Mouse (Mus musculus) megakaryocyte, embryonic 14.5 days (primary cell): ENCODE measurements around the gene Oas2. TPM values are rescaled to one million over a fixed set of nuclear protein-coding genes. Genes with fewer than 3 reads are reported as not detected.
"Not testable (repeated sequence)": the region's sequence is repeated elsewhere in the genome, so short reads cannot be mapped to it uniquely, and the experiment has no call there.

Experiments used
- H3K27me3 ChIP-seq: replicated peaks from 2 replicates; pipeline ENCODE3; 2012; ENCODE audit warnings: inconsistent platforms
- H3K36me3 ChIP-seq: replicated peaks from 2 replicates; pipeline ENCODE3; 2012; ENCODE audit warnings: low read length, inconsistent platforms, mixed read lengths
- H3K4me1 ChIP-seq: 2 replicates; pipeline ENCODE4 v1.6.1; 2012; ENCODE audit warnings: inconsistent platforms
- H3K4me3 ChIP-seq: replicated peaks from 2 replicates; pipeline ENCODE3; 2012; ENCODE audit warnings: moderate library complexity, mild to moderate bottlenecking, inconsistent platforms
- H3K9me3 ChIP-seq: 2 replicates; pipeline ENCODE4 v1.6.1; 2012; ENCODE audit warnings: inconsistent platforms
- FLI1 ChIP-seq: IDR thresholded peaks from 2 replicates; pipeline ENCODE4 v1.6.1; 2012; ENCODE audit warnings: low read length, inconsistent platforms, mixed read lengths
- GATA1 ChIP-seq: IDR thresholded peaks from 3 replicates; pipeline ENCODE4 v1.6.1; 2012; ENCODE audit warnings: mixed read lengths, low read length, inconsistent platforms, borderline replicate concordance
- polyA plus RNA-seq: library from polyadenylated mRNA; stranded (reverse); fragments of >175 nt; gene quantifications from 2 replicates; pipeline ENCODE4 v1.2.3, GENCODE M21; 2012; ENCODE audit warnings: low replicate concordance; ENCODE audit not compliant: insufficient read depth

The Oas2 gene
- polyA plus RNA-seq: 1.00 TPM in 1 of 2 replicates, not detected in the other

DNA sequence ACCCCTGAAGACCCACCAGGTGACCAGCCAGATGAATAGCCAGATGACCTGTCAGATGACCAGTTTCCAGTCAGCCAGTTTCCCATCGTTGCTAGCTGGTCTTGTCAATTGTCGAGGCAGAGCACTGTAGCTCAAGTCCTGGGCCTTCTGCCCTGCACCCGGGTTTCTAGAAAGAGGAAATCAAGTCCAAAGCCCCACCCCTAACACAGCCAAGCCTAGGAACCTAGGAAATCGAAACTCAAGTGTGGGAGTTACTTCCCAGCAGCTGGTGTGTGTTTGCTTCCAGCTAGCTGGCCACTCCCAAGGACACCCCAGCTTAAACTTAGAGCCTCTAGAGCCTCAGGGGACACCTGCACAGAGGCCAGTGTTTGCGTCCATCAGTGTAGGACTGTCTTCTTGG is at the start of gene Oas2:
Oas2 (minus strand) TSS at position 166 of the 400 bp plus-strand sequence.
- H3K27me3 ChIP-seq: peaks cover 66% of the 10 kb centered on the region
- H3K4me3 ChIP-seq: peak within 1 kb of the TSS; percentile 62
- TF ChIP-seq GATA1 (no peak), FLI1 (no peak)
- peaks cover 7% of the 10 kb centered on the region for H3K4me1 ChIP-seq
- peaks cover 3% of the 10 kb centered on the region for H3K36me3 ChIP-seq
- no peaks in the 10 kb centered on the region for H3K9me3 ChIP-seq

- peaks cover 53% of the 10 kb centered on the region for H3K27me3 ChIP-seq
- H3K4me1 ChIP-seq, H3K9me3 ChIP-seq, H3K4me3 ChIP-seq, H3K36me3 ChIP-seq: not testable (repeated sequence)
Observed at GRCm38 (mm10) chr5:120798943-120799342, 49.3 kb upstream of the Oas2 start.

DNA sequence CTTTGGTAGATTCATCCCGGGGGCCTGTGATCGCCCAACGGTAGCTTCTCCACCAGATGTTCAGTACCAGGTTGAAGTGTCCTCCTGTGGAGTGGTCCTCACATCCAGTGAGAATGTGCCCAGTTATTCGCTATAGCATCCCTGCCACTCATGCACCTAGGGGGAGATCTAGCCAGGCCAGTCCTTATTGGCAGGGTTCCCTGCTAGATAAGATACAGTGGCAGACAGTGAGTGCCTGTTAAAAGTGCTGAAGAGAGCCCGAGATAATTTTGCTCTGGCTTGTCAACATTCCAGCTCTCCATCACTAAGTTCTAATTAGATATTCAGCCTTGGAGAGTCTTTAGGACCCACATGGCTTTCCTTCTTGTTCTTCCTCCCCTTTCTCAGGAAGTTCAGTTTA is 48.5 kb upstream of the Oas2 start:
- H3K27me3 ChIP-seq: peaks cover 50% of the 10 kb centered on the region
- not testable (repeated sequence) for H3K9me3 ChIP-seq, H3K4me3 ChIP-seq, H3K36me3 ChIP-seq, H3K4me1 ChIP-seq

DNA sequence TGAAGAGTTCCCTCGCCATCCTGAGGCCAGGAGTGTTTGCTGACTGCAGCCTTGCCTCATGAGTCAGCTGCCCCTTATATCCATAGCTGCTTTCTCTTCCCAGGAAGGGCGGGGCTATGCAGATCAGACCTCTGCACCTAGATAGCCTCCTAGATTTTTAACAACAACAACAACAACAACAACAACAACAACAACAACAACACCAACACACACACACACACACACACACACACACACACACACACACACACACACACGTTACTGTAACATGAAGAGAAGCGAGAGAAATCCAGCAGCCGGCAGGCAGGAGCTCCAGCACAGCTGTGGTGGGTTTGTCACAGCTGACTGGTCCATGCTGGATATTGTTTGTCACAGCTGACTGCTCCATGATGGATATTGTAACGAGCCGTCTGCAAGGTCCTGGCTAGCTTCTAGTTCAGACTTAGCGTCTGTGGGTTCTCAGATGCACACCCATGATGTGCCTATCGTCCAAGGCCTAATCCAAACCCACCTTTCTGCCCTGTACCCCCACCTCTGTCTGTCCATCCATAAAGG is 45.9 kb upstream of the Oas2 start, which contains the start of gene Oas1e:
Oas1e (minus strand) TSS at position 51 of the 555 bp plus-strand sequence.
- H3K9me3 ChIP-seq, H3K4me3 ChIP-seq, H3K36me3 ChIP-seq, H3K4me1 ChIP-seq: not testable (repeated sequence)
- H3K27me3 ChIP-seq: peaks cover 52% of the 10 kb centered on the region

DNA sequence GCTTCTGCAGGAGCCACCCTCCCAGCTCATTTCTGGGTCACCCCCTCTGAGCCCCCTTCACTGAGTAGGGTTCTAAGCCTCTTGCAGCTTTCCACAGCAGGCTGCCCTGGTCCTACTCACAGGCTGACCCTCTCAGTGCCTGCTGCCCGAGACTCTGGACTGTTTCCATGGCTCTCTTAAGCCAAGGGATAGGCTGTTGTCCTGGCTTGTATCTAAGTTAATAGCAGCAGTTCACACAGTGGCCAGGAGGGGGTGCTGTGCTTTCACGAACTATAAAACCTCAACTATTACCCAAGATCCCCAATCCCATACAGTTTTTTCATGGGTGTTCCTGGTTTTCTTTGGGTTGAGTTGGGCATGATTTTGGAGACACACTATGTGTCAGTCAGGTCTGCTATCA is 43.4 kb upstream of the Oas2 start:
- no peaks in the 10 kb centered on the region for H3K4me1 ChIP-seq
- peaks cover 63% of the 10 kb centered on the region for H3K27me3 ChIP-seq
- H3K36me3 ChIP-seq: no peaks in the 10 kb centered on the region
- TF ChIP-seq GATA1 (no peak), FLI1 (no peak)
- H3K9me3 ChIP-seq: no peaks in the 10 kb centered on the region
- no peak overlapping the region for H3K4me3 ChIP-seq

DNA sequence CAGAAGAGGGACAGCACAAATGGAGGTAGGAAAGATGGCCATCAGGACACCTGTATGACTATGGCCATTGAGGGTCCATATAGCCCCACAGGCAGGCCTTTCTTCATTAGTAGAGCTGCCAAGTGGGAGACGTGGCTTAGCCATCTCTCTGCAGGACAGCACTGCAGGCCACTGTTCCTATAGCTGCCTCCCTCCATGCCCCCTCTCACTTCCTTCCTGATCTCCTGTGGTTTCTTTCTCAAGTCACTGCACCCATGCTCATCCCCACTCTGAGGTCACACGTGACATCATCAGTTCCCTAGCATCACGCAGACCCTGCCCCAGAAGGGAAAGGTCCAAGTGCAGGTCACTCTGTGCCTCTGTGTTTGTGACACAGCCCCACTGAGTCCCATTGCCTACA is 37.4 kb upstream of the Oas2 start:
- TF ChIP-seq GATA1 (no peak), FLI1 (no peak)
- H3K27me3 ChIP-seq: peaks cover 73% of the 10 kb centered on the region

DNA sequence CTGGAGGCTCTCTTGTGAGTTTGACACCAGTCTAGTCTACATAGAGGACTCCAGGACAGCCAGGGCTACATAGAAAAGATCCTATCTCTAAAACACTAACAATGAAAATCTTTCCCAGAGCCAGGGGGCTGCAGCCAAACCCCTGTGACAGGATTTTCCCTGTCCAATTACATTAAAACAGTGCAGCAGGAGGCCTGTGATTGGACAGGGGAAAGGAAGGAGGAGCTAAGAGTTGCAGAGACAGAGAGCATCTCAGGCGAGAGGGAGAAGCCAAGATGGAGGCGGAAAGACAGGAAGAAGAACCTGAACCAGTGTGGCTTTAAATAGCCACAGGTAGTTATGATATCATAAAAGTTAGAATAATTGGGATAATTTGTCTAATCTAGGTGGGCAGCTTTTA is 32.8 kb upstream of the Oas2 start:
- TF ChIP-seq FLI1: no peak
- no peak for TF ChIP-seq GATA1
- Histone ChIP-seq H3K36me3 (no peaks in the 10 kb centered on the region), H3K4me1 (peaks cover 48% of the 10 kb centered on the region), H3K4me3 (no peak overlapping the region), H3K27me3 (peaks cover 72% of the 10 kb centered on the region), H3K9me3 (peaks cover 8% of the 10 kb centered on the region; the same call in 1 of the 2 replicates)

More for the DNA sequence above, 37.4 kb upstream of the Oas2 start:
- peaks cover 14% of the 10 kb centered on the region for H3K4me1 ChIP-seq
- H3K4me3 ChIP-seq: no peak overlapping the region
- H3K9me3 ChIP-seq: peaks cover 8% of the 10 kb centered on the region; the same call in 1 of the 2 replicates
- H3K36me3 ChIP-seq: no peaks in the 10 kb centered on the region

DNA sequence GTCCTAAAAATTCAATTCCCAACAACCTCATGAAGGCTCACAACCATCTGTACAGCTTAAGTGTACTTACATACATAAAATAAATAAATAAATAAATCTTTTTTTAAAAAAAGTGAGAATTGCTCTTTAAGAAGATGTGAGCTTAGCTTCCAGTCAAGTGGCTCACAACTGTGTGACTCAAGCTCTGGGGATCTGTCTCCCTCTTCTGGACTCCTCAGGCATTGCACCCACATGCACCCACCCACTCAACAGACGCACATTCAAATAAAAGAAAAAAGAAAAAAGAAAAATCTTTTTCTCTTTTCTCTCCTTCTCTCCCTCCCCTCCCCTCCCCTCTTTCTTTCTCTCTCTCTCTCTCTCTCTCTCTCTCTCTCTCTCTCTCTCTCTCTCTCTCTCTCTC is 32.0 kb upstream of the Oas2 start:
- TF ChIP-seq FLI1 (no peak), GATA1 (no peak)
- Histone ChIP-seq H3K9me3 (peaks cover 8% of the 10 kb centered on the region; the same call in 1 of the 2 replicates), H3K27me3 (peaks cover 73% of the 10 kb centered on the region), H3K4me1 (peaks cover 48% of the 10 kb centered on the region), H3K36me3 (no peaks in the 10 kb centered on the region), H3K4me3 (no peak overlapping the region)

DNA sequence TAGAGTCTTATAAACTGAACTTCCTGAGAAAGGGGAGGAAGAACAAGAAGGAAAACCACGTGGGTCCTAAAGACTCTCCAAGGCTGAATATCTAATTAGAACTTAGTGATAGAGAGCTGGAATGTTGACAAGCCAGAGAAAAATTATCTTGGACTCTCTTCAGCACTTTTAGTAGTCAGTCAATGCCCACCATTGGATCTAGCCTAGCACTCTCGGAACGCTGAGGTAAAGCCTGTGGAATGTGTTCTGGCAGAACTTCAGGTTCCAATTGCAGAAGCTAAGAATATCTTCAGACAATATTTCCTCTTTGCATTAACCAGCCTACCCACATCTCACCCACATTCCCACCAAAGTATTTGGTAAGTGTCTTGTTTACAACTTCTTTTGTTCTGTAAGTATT is 30.3 kb upstream of the Oas2 start:
- peaks cover 74% of the 10 kb centered on the region for H3K27me3 ChIP-seq
- no peak overlapping the region for H3K4me3 ChIP-seq
- H3K9me3 ChIP-seq: peaks cover 8% of the 10 kb centered on the region; the same call in 1 of the 2 replicates
- no peaks in the 10 kb centered on the region for H3K36me3 ChIP-seq
- no peak for TF ChIP-seq FLI1
- no peak for TF ChIP-seq GATA1
- peaks cover 60% of the 10 kb centered on the region for H3K4me1 ChIP-seq

- TF ChIP-seq FLI1 (no peak), GATA1 (no peak)
- peaks cover 78% of the 10 kb centered on the region for H3K27me3 ChIP-seq
- H3K36me3 ChIP-seq: no peaks in the 10 kb centered on the region
- H3K4me1 ChIP-seq: peaks cover 65% of the 10 kb centered on the region
- H3K4me3 ChIP-seq: peak overlapping the region; percentile 46
- peaks cover 8% of the 10 kb centered on the region; the same call in 1 of the 2 replicates for H3K9me3 ChIP-seq
Observed at GRCm38 (mm10) chr5:120778941-120779340, 29.3 kb upstream of the Oas2 start.

DNA sequence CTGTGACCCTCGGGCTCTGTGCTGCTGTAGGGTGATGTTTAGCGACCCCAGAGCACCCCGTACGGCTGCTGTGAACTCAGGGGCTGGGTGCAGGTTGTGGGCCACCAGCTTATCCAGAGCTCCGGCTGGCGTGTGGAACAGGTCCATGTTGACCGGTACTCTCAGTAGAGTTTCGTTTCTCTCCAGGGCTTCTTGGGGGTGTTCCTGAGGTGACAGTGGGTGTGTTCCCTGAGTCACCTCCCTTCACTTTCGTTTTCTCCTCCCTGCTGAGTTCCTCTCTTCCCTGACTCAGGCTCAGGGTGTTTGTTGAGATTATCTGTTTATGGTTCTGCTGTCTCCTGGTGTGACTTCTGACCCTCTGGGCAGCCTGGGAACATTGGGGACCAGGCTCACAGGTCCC is 27.8 kb upstream of the Oas2 start, which contains the start of gene Oas3:
Oas3 (minus strand) TSS at position 184 of the 400 bp plus-strand sequence.
- no peak for TF ChIP-seq GATA1
- TF ChIP-seq FLI1: no peak
- Histone ChIP-seq H3K4me1 (peaks cover 65% of the 10 kb centered on the region), H3K36me3 (no peaks in the 10 kb centered on the region)

DNA sequence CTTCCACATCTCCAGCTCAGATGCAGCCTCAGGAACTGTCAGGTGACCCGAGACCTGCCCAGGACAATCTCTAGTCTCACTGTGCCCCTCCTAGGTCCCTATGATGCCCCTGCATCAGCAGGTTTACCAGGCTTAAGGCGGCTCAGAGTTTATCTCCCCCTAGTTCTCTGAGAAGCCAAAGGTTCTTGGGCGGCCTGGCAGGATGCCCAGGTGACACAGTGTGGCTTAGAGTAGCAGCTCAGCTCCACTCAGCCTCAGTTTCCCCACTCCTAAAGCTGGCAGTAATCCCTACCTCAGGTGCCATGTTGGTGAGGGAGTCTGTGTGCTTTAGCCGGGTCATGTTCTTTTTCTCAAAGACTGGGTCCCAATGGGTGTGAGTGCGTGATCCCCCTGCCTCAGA is 27.1 kb upstream of the Oas2 start:
- Histone ChIP-seq H3K27me3 (peaks cover 83% of the 10 kb centered on the region), H3K36me3 (no peaks in the 10 kb centered on the region), H3K4me1 (peaks cover 65% of the 10 kb centered on the region), H3K9me3 (no peaks in the 10 kb centered on the region), H3K4me3 (peak overlapping the region; percentile 72)
- TF ChIP-seq GATA1: no peak
- TF ChIP-seq FLI1: no peak

More for the DNA sequence above, 27.8 kb upstream of the Oas2 start, which contains the start of gene Oas3:
- peaks cover 4% of the 10 kb centered on the region; the same call in 1 of the 2 replicates for H3K9me3 ChIP-seq
- peak within 1 kb of the TSS; percentile 81 for H3K4me3 ChIP-seq
- peaks cover 79% of the 10 kb centered on the region for H3K27me3 ChIP-seq
